Mouse (Mus musculus) lung, postnatal 0 days (tissue): ENCODE measurements around the gene Elovl7. TPM values are rescaled to one million over a fixed set of nuclear protein-coding genes. Genes with fewer than 3 reads are reported as not detected.

ENCODE experiments used
- ATAC-seq: fragments of 200-750 bp; cut with Nextera tagmentation; 2 replicates; pipeline ENCODE4 v1.8.0; 2017; ENCODE audit warnings: moderate library complexity
- DNase-seq: peaks from one replicate; pipeline ENCODE4 v3.0.0-alpha.2; 2016; ENCODE audit warnings: low spot score
- H3K27ac ChIP-seq: fragments of 300-500 bp; sonication (generic); 2 replicates; pipeline ENCODE4 v1.5.1; 2014; ENCODE audit warnings: antibody characterized with exemption, mild to moderate bottlenecking, low read length, mixed read lengths
- H3K27me3 ChIP-seq: fragments of 300-500 bp; sonication (generic); replicated peaks from 2 replicates; pipeline ENCODE4 v1.6.1; 2014; ENCODE audit warnings: low read length, mixed read lengths; ENCODE audit not compliant: insufficient read depth
- H3K36me3 ChIP-seq: fragments of 300-500 bp; sonication (generic); 2 replicates; pipeline ENCODE4 v1.6.1; 2014; ENCODE audit warnings: low read length, mixed read lengths; ENCODE audit not compliant: insufficient read depth
- H3K4me1 ChIP-seq: fragments of 300-500 bp; sonication (generic); 2 replicates; pipeline ENCODE4 v1.6.1; 2014; ENCODE audit warnings: antibody characterized with exemption, low read depth, low read length, mixed read lengths; ENCODE audit not compliant: insufficient read depth
- H3K4me2 ChIP-seq: fragments of 300-500 bp; sonication (generic); replicated peaks from 2 replicates; pipeline ENCODE4 v1.6.1; 2014; ENCODE audit warnings: low read depth, mild to moderate bottlenecking, low read length, moderate library complexity, mixed read lengths
- H3K4me3 ChIP-seq: fragments of 300-500 bp; sonication (generic); 2 replicates; pipeline ENCODE4 v1.5.1; 2014; ENCODE audit warnings: low read depth, low read length
- H3K9ac ChIP-seq: fragments of 300-500 bp; sonication (generic); replicated peaks from 2 replicates; pipeline ENCODE4 v1.6.1; 2014; ENCODE audit warnings: low read depth, mild to moderate bottlenecking
- H3K9me3 ChIP-seq: fragments of 300-500 bp; sonication (generic); 2 replicates; pipeline ENCODE4 v1.6.1; 2016; ENCODE audit warnings: low read length, mixed read lengths
- CTCF ChIP-seq: IDR thresholded peaks from 2 replicates; pipeline ENCODE4 v1.5.1; 2016; ENCODE audit warnings: antibody characterized with exemption, mild to moderate bottlenecking
- EP300 ChIP-seq: IDR thresholded peaks from 2 replicates; pipeline ENCODE4 v1.6.1; 2016; ENCODE audit warnings: antibody characterized with exemption, mild to moderate bottlenecking, control low read depth
- WGBS: fragments of 180-500 bp; shearing (Covaris S2); extraction: QIAGEN DNeasy Blood & Tissue Kit; methylation state at CpG from one replicate; pipeline ENCODE4 v1.1.7; 2014; 5-methylcytosine and 5-hydroxymethylcytosine counted together
- polyA plus RNA-seq: library from polyadenylated mRNA; unstranded; fragments of >200 nt; fragmentation: Nextera tagmentation; extraction: Ambion mirVana; gene quantifications from 2 replicates; pipeline ENCODE4 v1.2.1, GENCODE M21; 2015

The Elovl7 gene
- polyA plus RNA-seq, 1 experiment from 2014 or later: 10.1 TPM

DNA sequence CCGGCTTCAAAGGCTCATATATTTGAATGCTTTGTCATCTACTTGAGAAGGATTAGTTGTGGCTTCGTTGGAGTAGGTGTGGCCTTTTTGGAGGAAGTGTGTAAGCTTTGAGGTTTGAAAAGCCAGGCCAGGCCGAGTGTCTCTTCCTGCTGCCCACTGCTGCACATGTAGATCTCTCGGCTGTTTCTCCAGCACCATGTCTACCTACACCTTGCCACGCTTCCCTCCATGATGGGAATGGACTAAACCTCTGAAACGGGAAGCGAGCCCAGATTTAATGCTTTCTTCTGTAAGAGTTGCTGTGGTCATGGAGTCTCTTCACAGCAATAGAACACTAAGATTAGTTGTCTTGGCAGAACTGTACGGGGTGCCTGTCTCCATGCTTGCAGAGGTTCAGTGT, 106.0 kb downstream of the Elovl7 start:
- Histone ChIP-seq H3K4me2 (no peak overlapping the region), H3K9me3 (no peaks in the 10 kb centered on the region), H3K27ac (no peak overlapping the region), H3K27me3 (no peaks in the 10 kb centered on the region), H3K9ac (no peak overlapping the region), H3K36me3 (no peaks in the 10 kb centered on the region), H3K4me3 (no peak overlapping the region), H3K4me1 (no peaks in the 10 kb centered on the region; the same call in 1 of the 2 replicates)
- no peak for TF ChIP-seq CTCF
- no peak for TF ChIP-seq EP300
- WGBS: 88% methylated on average over 8 of the region's 8 CpGs
- DNase-seq (no peak), ATAC-seq (no peak)

DNA sequence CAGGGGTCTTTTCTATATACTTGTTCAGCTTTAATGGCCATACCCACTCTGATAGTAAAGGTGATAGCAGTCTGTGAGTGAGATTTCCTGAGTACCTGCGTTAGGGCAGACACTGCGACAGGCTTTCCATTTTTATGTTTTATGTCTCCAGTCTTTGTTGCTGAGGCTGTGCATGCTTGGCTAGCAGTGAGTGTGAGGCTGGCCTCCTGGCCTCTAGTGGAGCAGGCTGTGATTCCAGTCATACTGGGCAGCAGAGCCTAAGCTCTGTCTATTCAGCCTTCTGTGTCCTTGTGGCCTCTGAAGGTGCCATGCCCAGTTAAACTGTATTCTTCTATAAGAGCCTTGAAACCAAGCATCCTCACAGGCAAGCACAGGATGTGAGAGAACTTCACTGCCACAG, 108.3 kb downstream of the Elovl7 start:
- H3K27ac ChIP-seq: no peak overlapping the region
- WGBS: 91% methylated on average over 2 of the region's 2 CpGs
- H3K4me2 ChIP-seq: no peak overlapping the region
- no peaks in the 10 kb centered on the region for H3K27me3 ChIP-seq
- no peak overlapping the region for H3K4me3 ChIP-seq
- no peaks in the 10 kb centered on the region for H3K36me3 ChIP-seq
- ATAC-seq (no peak), DNase-seq (no peak)
- no peaks in the 10 kb centered on the region for H3K9me3 ChIP-seq
- H3K9ac ChIP-seq: no peak overlapping the region
- no peaks in the 10 kb centered on the region for H3K4me1 ChIP-seq
- TF ChIP-seq EP300 (no peak), CTCF (no peak)

DNA sequence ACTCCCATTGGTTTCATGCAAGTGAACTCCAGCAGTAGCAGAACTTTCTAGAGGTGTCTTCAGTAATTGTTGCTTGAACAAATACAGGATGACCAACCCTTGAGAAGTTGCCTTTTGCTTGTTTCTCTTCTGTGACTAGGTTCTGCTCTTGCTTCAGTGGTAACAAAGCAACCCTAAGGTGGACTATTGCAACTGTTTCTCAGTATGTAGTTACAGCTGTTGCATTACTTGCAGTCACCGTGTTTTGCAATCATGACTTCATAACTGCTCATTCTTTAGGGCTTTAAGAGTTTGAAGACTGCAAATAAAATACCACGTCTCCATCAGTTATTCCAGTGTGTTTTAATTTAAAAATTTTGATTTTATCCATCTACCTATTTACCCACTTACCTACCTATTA, 109.1 kb downstream of the Elovl7 start:
- H3K9me3 ChIP-seq: no peaks in the 10 kb centered on the region
- H3K9ac ChIP-seq: no peak overlapping the region
- DNase-seq (no peak), ATAC-seq (no peak)
- H3K36me3 ChIP-seq: no peaks in the 10 kb centered on the region
- WGBS: 85% methylated on average over 2 of the region's 2 CpGs
- no peak overlapping the region for H3K27ac ChIP-seq
- H3K27me3 ChIP-seq: no peaks in the 10 kb centered on the region
- no peak overlapping the region for H3K4me2 ChIP-seq
- no peak overlapping the region for H3K4me3 ChIP-seq
- TF ChIP-seq EP300 (no peak), CTCF (no peak)
- no peaks in the 10 kb centered on the region for H3K4me1 ChIP-seq

GRCm38 (mm10) chr13:108323866-108324829, 109.9 kb downstream of the Elovl7 start:
- Histone ChIP-seq H3K27ac (no peak overlapping the region), H3K4me3 (no peak overlapping the region), H3K9me3 (no peaks in the 10 kb centered on the region), H3K27me3 (no peaks in the 10 kb centered on the region), H3K9ac (no peak overlapping the region), H3K4me2 (no peak overlapping the region), H3K4me1 (no peaks in the 10 kb centered on the region), H3K36me3 (no peaks in the 10 kb centered on the region)
- TF ChIP-seq CTCF: no peak
- TF ChIP-seq EP300: no peak
- ATAC-seq (no peak), DNase-seq (no peak)
- 92% methylated on average over 22 of the region's 22 CpGs for whole genome bisulfite sequencing

- Histone ChIP-seq H3K4me2 (no peak overlapping the region), H3K4me3 (no peak overlapping the region), H3K27me3 (no peaks in the 10 kb centered on the region), H3K27ac (no peak overlapping the region), H3K36me3 (no peaks in the 10 kb centered on the region), H3K9ac (no peak overlapping the region), H3K9me3 (no peaks in the 10 kb centered on the region), H3K4me1 (no peaks in the 10 kb centered on the region)
- no peak for DNase-seq
- TF ChIP-seq CTCF (no peak), EP300 (no peak)
- WGBS: 90% methylated on average over 5 of the region's 5 CpGs
- no peak for ATAC-seq
These were observed 111.7 kb downstream of the Elovl7 start for GRCm38 (mm10) chr13:108325871-108326270.

GRCm38 (mm10) chr13:108326351-108326750, 112.1 kb downstream of the Elovl7 start:
- no peak for TF ChIP-seq CTCF
- TF ChIP-seq EP300: no peak
- ATAC-seq: no peak
- Histone ChIP-seq H3K27me3 (no peaks in the 10 kb centered on the region), H3K4me2 (no peak overlapping the region), H3K36me3 (no peaks in the 10 kb centered on the region), H3K9ac (no peak overlapping the region), H3K27ac (no peak overlapping the region), H3K4me3 (no peak overlapping the region), H3K4me1 (no peaks in the 10 kb centered on the region), H3K9me3 (no peaks in the 10 kb centered on the region)
- WGBS: 90% methylated on average over 10 of the region's 10 CpGs
- no peak for DNase-seq
